Mouse (Mus musculus) embryonic fibroblast, embryonic 13.5 days (primary cell): ENCODE results near the gene Pkn1.

ENCODE experiments used
- CTCF ChIP-seq: IDR thresholded peaks from 2 replicates; pipeline ENCODE4 v1.5.1; 2011; ENCODE audit warnings: mild to moderate bottlenecking, control low read depth, low read length, moderate library complexity, borderline replicate concordance; ENCODE audit not compliant: insufficient read depth
- POLR2A ChIP-seq: IDR thresholded peaks from 2 replicates; pipeline ENCODE4 v1.6.1; 2011; ENCODE audit warnings: low read depth, mild to moderate bottlenecking, control low read depth, low read length, moderate library complexity

DNA sequence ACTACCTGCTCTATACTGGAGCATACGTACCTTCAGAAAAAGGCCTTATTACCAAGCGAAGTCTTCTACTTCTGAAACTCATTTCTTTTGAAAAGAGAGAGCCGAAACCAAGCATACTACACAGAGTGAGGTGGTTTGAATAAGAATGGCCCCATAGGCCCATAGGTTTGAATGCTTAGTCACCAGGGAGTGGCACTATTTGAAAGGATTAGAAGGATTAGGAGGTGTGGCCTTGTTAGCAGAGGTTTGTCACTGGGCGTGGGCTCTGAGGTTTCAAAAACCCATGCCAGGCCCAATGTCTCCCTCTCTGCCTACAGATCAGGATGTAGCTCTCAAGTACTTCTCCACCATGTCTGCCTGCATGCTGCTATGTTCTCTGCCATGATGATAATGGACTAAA is 50.9 kb downstream of the Pkn1 start:
- TF ChIP-seq CTCF, result no peak
- no peak for TF ChIP-seq POLR2A
